Mouse (Mus musculus) bone marrow, adult 2 months (tissue): ENCODE data around the gene Th. TPM values are rescaled to one million over a fixed set of nuclear protein-coding genes. Genes with fewer than 3 reads are reported as not detected.
A peak's percentile ranks its signal among the peaks of the same experiment; 100 is the strongest.

ENCODE experiments used
- H3K27ac ChIP-seq: fragments of 200-500 bp; 2 replicates; pipeline ENCODE4 v1.5.1; 2012; ENCODE audit warnings: low read depth, mild to moderate bottlenecking, control low read depth, inconsistent platforms, low read length; ENCODE audit not compliant: control insufficient read depth, poor library complexity, insufficient read depth
- H3K4me1 ChIP-seq: fragments of 200-500 bp; 2 replicates; pipeline ENCODE4 v1.6.1; 2011; ENCODE audit warnings: low read length; ENCODE audit not compliant: control insufficient read depth, insufficient read depth
- H3K4me3 ChIP-seq: fragments of 200-500 bp; replicated peaks from 2 replicates; pipeline ENCODE3; 2011; ENCODE audit warnings: mild to moderate bottlenecking, low read depth, low read length, control low read depth; ENCODE audit not compliant: control insufficient read depth
- CTCF ChIP-seq: fragments of 200-500 bp; IDR thresholded peaks from 2 replicates; pipeline ENCODE4 v1.5.1; 2011; ENCODE audit warnings: low read length, control low read depth; ENCODE audit not compliant: control insufficient read depth, insufficient read depth
- POLR2A ChIP-seq: fragments of 200-500 bp; IDR thresholded peaks from 2 replicates; pipeline ENCODE4 v1.6.1; 2011; ENCODE audit warnings: low read depth, mild to moderate bottlenecking, control low read depth, low read length, borderline replicate concordance; ENCODE audit not compliant: control insufficient read depth
- WGBS: fragments of 180-500 bp; shearing (Covaris S2); methylation state at CpG from one replicate; pipeline ENCODE4 v1.1.7; 2018; 5-methylcytosine and 5-hydroxymethylcytosine counted together
- polyA plus RNA-seq: library from polyadenylated mRNA; stranded (reverse); fragments of >200 nt; gene quantifications from 2 replicates; pipeline ENCODE4 v1.2.4, GENCODE M21; 2011; ENCODE audit warnings: low replicate concordance; ENCODE audit not compliant: missing spikeins, insufficient read depth, insufficient read length

Gene Th
- polyA plus RNA-seq, 1 experiment: not detected

GRCm38 (mm10) chr7:142937631-142938030, 6.7 kb upstream of the Th start:
- H3K4me1 ChIP-seq: no peaks in the 10 kb centered on the region
- no peak overlapping the region for H3K4me3 ChIP-seq
- no peak for TF ChIP-seq CTCF
- TF ChIP-seq POLR2A: no peak
- no peak overlapping the region for H3K27ac ChIP-seq

DNA sequence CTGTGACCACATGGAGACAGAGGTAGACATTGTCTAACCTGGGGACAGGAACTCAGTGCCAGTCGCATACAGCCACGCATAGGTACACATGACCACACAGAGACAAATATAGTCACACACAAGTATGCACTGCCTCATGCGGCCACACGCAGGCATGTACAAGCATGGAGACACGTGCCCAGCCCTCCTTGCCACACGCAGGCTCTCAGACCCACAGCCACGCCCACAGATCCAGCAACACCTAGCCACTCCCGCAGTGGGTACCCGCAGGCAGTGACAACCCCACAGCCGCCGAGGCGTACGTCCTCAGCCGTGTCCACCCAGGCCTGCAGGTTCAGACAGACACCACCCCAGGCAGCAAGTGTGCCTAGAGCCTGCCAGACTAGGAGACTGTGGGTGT, 4.8 kb upstream of the Th start:
- no peaks in the 10 kb centered on the region for H3K4me1 ChIP-seq
- H3K27ac ChIP-seq: no peak overlapping the region
- no peak overlapping the region for H3K4me3 ChIP-seq
- TF ChIP-seq CTCF (no peak), POLR2A (no peak)
- 80% methylated on average over 14 of the region's 14 CpGs for WGBS

DNA sequence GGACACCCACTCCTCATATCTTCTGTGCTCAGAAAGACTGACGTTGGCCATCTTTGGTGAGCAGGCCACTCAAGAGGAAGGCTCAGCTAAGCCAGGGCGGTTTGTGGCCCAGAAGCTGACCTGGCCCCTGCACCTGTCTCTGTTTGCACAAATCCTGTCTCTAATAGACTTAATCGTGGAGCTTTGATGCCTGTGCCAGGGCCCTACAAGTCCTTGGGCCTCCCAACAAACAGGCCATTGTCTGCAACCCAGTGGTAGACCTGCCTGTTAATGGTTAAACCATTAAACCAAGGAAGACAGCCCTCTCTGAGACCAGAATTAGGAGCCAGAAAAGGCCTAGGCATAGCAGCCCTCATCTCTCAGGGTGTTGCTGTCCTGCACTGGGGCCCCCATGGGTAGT, 1.5 kb upstream of the Th start:
- 66% methylated on average over 3 of the region's 3 CpGs for WGBS
- TF ChIP-seq POLR2A (no peak), CTCF (no peak)

DNA sequence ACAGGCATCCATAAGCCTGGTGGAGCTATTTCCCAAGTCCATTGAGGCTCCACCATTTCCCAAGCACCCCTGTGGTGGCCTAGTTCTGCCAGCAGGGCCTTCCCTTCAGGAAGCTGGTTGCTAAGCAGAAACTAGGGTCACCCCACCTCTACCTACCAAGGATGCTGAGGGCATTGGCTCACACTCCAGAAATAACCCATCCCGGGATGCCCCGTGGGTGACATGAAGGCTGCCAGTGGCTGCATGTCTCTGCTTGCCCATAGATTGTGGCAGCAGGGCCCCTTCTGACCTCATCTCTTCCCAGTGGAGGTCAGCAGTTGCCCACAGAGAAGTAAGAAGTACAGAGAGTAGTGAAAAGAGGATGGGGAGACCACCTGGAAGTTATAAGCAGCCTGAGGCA, 1.4 kb downstream of the Th start:
- no peaks in the 10 kb centered on the region for H3K4me1 ChIP-seq
- TF ChIP-seq POLR2A: no peak
- TF ChIP-seq CTCF: no peak
- 82% methylated on average over 2 of the region's 2 CpGs for WGBS
- H3K4me3 ChIP-seq: no peak overlapping the region
- H3K27ac ChIP-seq: no peak overlapping the region

More for the DNA sequence above, 1.5 kb upstream of the Th start:
- Histone ChIP-seq H3K4me1 (no peaks in the 10 kb centered on the region), H3K27ac (no peak overlapping the region), H3K4me3 (no peak overlapping the region)

DNA sequence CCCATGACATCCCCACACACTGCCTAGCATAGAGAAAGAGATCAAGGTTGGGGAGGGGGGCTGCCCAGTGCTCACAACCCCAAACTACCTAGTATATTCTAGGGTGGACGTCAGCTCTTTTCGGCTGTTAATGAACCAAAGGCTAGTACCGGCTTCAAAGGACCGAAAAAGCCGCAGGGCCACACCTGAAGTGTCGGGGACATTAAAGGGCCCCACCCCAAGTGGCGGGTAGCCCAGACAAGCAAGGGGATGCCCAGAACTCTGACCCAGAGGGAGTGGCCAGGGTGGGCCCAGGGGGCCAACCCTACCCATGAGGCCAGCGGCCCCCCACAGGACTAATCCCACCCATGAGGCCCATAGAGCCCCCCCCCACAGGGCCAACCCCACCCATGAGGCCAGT, 3.6 kb downstream of the Th start:
- H3K27ac ChIP-seq: no peak overlapping the region
- no peak for TF ChIP-seq CTCF
- no peak for TF ChIP-seq POLR2A
- 78% methylated on average over 8 of the region's 8 CpGs for WGBS
- no peaks in the 10 kb centered on the region for H3K4me1 ChIP-seq
- H3K4me3 ChIP-seq: no peak overlapping the region

DNA sequence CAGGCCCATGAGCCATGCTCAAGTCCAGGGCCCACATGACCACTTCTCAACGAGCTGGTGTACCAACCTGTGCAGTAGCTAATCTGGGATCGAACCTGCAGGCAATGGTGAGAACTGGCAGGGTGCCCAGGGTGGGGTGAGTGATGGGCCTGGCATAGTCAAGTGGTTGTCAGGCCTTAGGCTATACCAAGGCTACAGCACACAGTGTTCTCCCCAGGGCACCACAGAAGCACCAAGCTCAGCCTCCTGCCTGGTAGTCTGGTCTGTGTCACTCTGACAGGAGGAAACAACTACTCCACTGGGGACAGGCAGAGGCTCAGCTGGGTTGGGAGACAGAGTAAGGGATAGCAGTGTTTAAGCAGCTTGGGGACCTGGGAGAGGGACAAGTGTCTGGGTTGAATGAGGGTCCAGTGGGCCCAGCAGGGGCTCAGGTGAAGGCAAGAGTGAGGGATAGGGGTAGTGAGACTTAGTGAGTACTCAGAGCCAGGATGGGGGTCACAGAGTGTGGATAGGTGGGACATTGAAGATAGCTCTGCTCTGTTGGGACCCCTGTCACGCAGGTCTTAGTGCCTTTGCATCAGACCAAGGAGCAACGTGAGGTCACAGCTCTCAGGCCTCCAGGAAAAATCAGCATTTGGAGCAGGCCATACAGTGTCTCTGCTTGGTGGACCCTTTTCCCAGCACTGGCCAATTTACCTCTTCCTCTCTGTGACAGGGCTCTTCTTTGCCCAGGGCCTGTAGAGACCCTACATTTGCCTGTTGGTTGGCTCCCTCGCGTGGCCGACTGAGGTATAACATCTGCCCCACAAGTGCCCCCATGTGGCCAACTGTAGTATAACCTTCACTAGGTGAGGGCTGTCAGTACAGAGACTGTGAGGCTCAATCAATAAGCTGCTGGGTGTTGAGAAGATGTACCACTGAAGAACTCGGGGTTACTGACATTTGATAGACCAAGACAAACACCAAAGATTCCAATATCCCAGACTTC, 12.0 kb downstream of the Th start:
- no peak overlapping the region for H3K27ac ChIP-seq
- H3K4me3 ChIP-seq: no peak overlapping the region
- TF ChIP-seq POLR2A (no peak), CTCF (peak; percentile 100)
- no peaks in the 10 kb centered on the region; the same call in 1 of the 2 replicates for H3K4me1 ChIP-seq
- 38% methylated on average over 8 of the region's 8 CpGs for WGBS

DNA sequence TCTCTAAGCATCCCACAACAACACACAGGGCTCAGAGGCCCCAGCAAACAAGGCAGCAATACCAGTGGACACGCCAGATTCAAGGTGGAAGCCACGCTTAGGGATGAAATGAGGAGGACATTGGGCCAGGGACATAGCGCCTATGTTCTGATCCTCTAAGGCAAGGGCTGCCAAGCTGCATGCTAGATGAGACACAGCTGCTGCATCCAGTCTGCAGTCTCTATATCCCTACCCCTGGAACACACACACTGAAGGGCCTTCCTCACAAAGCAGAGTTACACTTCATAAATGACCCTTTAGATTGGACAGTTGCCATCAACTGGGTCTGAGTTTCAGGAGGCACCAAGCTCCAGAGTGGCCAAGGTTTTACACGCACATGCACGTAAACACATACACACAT, 13.3 kb downstream of the Th start:
- no peaks in the 10 kb centered on the region; the same call in none of the 2 replicates for H3K4me1 ChIP-seq
- no peak overlapping the region for H3K27ac ChIP-seq
- WGBS: 91% methylated on average over 5 of the region's 5 CpGs
- TF ChIP-seq POLR2A (no peak), CTCF (no peak)
- H3K4me3 ChIP-seq: no peak overlapping the region

DNA sequence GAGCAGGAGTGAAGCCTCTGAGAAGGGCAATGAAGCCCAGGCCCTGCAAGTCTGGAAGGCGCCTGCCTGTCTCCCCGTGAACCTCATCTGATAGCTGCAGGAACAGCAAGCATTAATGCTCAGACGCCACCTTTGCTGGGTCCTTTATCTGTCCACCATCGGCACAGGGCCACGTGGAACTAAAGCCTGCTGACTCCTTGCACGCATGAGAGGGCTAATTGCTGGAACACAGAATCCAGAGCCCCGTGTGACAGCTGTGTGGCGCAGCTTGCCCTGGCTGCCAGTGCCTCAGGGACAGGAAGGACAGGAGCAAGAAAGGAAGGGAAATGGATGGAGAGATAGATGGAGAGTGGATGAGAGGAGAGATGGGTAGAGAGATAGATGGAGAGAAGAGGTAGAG, 14.8 kb downstream of the Th start:
- WGBS: 74% methylated on average over 8 of the region's 8 CpGs
- no peak overlapping the region for H3K4me3 ChIP-seq
- H3K27ac ChIP-seq: no peak overlapping the region
- TF ChIP-seq POLR2A (no peak), CTCF (no peak)
- H3K4me1 ChIP-seq: no peaks in the 10 kb centered on the region; the same call in none of the 2 replicates
